Mouse (Mus musculus) brain, embryonic 14.5 days (tissue): ENCODE measurements around the gene Eif3b.

Experiments used
- CTCF ChIP-seq: fragments of 200-500 bp; IDR thresholded peaks from 2 replicates; pipeline ENCODE4 v1.5.1; 2012; ENCODE audit warnings: inconsistent platforms, mild to moderate bottlenecking, moderate library complexity, borderline replicate concordance; ENCODE audit not compliant: insufficient read depth, insufficient read length; ENCODE audit errors: extremely low read depth
- POLR2A ChIP-seq: fragments of 200-500 bp; IDR thresholded peaks from 2 replicates; pipeline ENCODE4 v1.6.1; 2012; ENCODE audit warnings: mild to moderate bottlenecking, inconsistent platforms, borderline replicate concordance; ENCODE audit not compliant: poor library complexity, insufficient read depth, insufficient read length, severe bottlenecking; ENCODE audit errors: extremely low read depth

- TF ChIP-seq CTCF, result no peak
- no peak for TF ChIP-seq POLR2A
These were observed 38.0 kb upstream of the Eif3b start for GRCm38 (mm10) chr5:140381156-140381555.
